Mouse (Mus musculus) hindlimb bud, embryonic 11.5 days (tissue): ENCODE measurements around the gene Nfil3.
A peak's percentile ranks its signal among the peaks of the same experiment; 100 is the strongest.

Experiments used
- DNase-seq: peaks from one replicate; pipeline ENCODE4 v3.0.0-alpha.2; 2012; ENCODE audit warnings: low read depth, low spot score; ENCODE audit errors: extremely low spot score

Nfil3 gene

DNA sequence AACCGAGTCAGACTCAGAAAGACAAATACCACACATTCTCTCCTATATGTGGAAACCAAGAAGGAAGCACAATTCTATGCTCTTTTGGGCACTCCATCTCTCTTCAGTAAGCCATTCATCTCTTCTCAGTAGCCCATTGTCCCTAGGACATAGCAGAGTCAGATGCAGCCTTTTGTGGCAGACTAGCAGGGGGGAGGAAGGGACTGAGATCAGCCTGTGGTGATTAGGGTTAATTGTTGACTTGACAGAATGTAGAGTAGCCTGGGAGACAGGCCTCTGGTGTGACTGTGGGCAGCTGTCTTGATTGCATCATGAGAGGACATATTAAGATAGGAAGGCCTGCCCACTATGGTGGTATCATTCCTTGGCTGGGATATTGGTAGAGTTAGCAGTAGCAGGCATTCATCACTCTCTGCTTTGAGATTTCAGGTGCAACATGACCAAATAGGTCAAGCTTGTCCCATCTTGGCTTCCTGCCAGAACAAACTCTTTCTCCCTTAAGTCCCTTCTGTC is 37.9 kb downstream of the Nfil3 start:
- DNase-seq = no peak

DNA sequence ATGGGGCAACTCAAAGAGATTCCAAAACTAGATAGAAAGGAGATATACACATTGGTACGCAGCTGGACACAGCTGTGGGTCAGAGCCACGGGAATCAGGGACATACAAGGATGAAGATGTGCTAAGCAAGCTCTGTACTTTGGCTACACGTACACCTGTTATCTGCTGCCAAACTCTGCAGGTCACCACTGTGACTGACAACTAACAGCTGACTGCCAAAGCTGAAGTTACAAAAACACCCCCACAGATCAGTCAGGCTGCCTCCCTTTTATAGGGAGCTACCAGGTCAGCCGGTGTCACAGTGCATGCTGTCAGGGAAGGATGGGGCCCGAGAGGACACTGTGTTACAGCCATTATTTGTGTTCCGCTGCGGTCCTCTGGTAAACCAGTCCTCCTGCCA is 39.9 kb downstream of the Nfil3 start:
- no peak for DNase-seq

DNA sequence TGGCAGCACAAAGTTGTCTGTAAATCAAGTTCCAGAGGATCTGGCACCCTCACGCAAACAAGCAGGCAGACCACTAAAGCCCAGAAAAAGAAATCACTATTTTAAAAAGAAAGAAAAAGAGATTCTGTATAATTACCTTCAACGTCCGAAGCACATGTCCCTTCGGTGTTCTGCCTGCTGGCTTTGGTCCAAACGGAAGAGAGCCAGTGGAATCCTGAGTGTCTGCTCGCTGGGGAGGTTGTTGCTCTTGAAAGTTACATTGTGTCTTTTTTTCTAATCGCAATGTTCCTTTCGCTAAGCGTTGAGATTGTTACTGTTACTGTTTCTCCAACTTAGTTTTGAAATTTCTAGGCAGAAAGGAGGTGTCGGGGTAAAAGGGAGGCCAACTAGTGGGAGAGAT is 50.3 kb downstream of the Nfil3 start:
- no peak for DNase-seq

DNA sequence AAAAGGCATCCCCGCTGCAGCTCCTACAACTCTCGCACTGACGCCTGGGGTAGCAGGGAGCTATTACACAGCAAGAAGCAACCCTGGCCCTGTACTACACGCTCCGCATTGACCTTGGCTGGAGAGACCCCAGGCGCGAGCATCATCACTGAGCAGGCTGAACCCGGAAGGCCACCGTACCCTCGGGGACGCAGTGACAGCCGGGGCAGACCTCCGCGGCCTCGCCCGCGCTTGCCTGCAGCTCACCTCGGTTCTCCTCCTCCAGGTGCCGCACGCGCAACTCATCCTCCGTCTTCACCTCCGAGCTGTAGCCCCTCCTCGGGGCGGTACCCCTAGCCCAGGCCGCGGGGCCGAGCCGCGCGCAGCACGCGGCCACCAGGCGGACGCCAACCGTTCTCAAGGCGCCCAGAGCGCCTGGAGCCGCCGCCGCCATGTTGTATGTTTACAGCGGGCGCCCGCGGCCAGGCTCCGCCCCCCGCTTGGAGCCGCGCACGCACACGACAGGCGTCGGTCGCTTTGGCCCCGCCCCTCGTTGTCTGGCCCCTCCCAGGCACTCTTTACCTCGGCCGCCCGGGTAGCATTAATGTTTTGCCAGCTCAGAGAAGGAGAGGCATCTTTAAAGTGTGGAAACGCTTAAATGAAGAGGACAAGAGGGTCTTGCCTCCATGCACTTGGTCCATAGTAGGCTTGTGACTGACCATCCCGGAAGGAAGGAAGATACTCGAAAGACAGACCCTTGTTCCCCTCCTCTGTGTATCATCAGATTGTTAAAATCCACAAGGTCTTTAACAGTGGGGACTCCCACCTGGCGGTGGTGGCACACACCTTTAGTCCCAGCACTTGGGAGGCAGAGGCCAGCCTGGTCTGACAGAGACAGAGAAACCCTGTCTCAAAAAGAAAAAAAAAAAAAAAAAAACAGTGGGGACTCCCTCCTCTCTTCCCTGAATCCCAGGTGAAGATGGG is 51.4 kb downstream of the Nfil3 start, which contains the start of gene Auh:
Gene Auh (minus strand): TSS at position 473 of the 963 bp plus-strand sequence.
- DNase-seq = peak; percentile 49

DNA sequence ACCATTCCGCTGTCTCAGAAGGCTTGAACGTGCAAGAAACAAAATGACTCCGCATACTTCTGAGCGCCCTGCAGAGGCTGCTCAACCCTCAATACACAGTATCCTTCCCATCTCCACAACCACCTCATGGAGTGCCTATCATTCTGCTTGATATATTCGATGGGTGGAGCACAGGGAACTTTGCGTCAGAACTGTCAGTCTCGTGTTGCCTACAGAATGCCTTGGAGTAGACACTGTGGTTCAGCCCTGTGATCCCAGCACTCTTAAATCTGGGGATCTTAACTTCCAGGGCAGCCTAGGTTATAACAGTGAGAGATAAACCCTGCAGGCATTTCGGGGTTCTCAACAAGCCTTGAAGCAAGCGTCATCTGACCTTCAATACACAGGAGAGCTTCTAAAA is 52.5 kb downstream of the Nfil3 start:
- DNase-seq = no peak

DNA sequence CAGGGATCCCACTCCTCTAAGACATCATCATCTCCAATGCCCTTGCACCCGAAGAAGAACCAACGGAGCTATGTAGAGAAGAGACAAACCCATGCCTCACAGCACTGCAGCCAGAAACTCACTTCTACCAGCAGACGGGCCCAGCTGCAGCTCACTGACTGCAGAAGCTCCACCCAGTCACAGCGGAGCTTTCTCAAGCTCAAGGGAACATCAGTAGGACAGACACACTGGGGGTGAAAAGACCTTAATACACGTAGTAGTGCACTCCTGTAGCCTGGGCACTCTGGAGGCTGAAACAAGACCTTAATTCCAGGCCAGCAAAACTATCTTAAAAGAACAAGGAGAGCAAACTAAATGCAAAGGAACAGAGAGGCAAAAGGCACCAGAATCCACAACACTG is 56.4 kb downstream of the Nfil3 start:
- no peak for DNase-seq

DNA sequence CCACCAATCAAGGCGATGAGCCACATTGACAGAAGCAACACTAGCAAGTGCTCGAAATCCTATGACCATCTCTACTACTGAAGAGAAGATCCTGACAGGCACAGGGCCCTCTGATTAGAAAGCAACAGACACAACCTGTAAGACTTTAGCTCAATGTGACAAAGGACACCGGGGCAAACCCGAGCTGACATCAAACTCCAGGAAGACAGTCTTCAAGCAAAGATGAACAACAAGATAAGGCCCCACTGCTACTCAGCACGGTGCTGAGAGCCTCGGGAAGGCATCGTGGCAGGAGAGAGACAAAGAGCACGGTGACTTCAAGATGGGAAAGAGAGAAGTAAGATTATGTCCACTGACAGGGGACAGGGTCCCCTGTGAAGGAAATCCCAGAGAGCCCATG is 58.9 kb downstream of the Nfil3 start:
- no peak for DNase-seq

DNA sequence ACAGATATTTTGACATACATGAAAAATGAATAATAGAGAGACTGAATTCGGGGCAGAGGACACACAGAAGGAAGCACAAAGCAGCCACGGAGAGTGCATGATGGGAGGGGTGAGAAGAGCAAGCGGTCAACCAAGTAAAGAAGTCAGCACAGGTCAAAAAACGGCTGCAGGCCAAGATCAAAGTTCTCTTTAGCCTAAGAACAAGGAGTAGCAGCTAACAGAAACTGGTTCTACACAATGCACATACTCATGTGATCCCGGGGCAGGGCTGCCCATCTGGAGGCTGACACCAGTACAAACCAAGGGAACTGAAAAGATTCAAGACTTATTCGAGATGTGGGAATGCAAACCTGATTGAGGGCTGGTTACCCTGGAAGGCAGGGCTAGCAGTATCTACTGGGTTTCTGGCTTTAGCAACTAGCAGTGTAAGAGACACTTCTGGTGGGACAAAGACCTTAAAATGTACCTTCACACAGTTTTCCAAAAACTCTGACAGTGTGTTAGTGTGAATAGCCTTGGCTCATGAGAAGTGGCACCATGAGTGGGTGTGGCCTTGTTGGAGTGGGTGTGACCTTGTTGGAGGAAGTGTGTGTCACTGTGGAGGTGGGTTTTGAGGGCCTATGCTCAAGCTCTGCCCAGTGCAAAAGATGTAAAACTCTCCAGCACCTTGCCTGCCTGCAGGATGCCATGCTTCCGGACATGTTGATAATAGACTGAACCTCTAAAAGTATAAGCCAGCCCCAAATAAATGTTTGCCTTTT is 59.6 kb downstream of the Nfil3 start:
- no peak for DNase-seq

DNA sequence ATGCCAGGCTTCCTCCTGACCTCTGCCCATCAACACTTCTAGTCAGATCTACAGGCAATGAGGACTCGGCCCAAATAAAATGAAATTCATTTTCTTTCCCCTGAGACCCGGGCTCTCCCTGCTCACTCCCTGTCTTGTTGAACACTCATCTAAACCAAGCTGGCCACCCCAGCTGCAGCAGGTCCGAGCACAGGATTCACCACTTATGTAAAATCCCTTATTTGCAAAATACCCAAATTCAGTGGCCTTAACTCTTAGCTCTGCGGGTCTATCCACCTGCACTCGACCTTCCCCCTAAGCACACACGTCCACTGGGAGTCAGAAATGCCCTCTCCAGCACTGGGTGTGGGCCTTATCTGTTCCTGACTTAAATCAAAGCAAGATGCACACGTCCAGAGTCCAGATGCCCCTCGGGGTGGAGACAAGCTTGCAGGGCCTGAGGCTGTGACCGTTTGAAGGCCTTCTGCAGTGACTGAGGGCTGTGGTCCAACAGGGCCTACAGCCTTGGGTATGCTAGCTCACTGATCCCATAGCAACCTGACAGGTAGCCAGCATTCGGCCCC is 61.0 kb downstream of the Nfil3 start:
- DNase-seq = no peak

DNA sequence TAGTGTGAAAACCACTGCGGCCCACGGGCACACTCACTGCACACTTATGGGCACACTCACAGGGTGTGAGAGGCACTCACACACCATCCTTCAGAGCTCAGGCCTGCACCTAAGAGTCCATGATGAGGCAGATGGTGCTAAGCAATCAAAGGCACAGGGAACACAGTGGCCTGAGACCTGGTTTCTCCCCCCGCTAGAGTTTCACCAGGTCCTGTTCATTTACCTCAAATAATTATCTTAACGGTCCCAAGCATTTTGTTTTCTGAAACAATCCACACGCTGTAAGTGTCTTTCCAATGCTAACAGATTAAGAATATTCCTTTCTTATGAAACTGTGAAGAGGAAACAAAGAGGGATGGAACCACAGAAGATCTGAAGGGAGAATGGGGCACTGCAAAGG is 62.5 kb downstream of the Nfil3 start:
- no peak for DNase-seq
